In the genomic region with DNA sequence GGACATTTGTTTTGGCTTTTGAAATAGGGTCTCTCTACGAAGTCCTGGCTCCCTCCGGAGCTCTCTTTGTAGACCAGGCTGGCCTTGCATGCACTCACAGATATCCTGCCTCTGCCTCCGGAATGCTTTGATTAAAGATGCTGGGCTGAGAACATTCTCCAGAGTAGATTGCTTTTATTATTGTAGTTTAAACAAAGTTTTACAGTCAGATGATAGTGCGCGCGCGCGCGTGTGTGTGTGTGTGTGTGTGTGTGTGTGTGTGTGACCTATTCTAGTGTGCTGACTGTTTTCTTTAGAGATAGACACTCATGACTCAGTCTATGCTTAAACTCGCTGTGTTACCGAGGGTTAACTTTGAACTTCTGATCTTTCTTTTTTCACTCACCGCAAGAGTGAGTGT, we compare ENCODE assay signal across 8 mouse cellular contexts. TPM values are rescaled to one million over a fixed set of nuclear protein-coding genes. Genes with fewer than 3 reads are reported as not detected.
A peak's percentile ranks its signal among the peaks of the same experiment; 100 is the strongest.
DNase-seq lines count a peak whose midpoint lies in the region; ATAC-seq and TF ChIP-seq lines count a peak whose summit lies in the region.

No protein-coding gene starts in this region.

- TF ChIP-seq CTCF in testis, adult 2 months (IDR thresholded peaks at IDR 0.05; ENCODE audit: control insufficient read depth, insufficient read depth, insufficient replicate concordance, low read depth, low read length): no peak
- no peak for TF ChIP-seq CTCF in lung, postnatal 0 days (IDR thresholded peaks at IDR 0.05)

- peak overlapping the region; percentile 32 for H3K4me3 ChIP-seq in testis, adult 2 months (ENCODE audit: control insufficient read depth, low read depth, low read length)
- H3K4me3 ChIP-seq in heart, embryonic 16.5 days (ENCODE audit: low read length): peak overlapping the region; percentile 86
- H3K4me3 ChIP-seq in lung, postnatal 0 days (ENCODE audit: low read depth, low read length): peak overlapping the region; percentile 56; the same call in 1 of the 2 replicates

- no peak for ATAC-seq in heart, embryonic 16.5 days (replicated peaks; ENCODE audit: extremely low read depth, insufficient read depth, low FRiP score)
- 0 out of 2 replicates have a peak, but pooled peaks have one; percentile 10 for ATAC-seq in lung, postnatal 0 days

- WGBS in heart, embryonic 16.5 days: 65% methylated on average over 12 of the region's 12 CpGs
- 70% methylated on average over 12 of the region's 12 CpGs for WGBS in lung, postnatal 0 days

- no peaks in the 10 kb centered on the region for H3K36me3 ChIP-seq in testis, adult 2 months (ENCODE audit: control insufficient read depth, insufficient read depth, low read length)
- no peaks in the 10 kb centered on the region for H3K36me3 ChIP-seq in heart, embryonic 16.5 days (ENCODE audit: control insufficient read depth, insufficient read depth)
- no peaks in the 10 kb centered on the region for H3K36me3 ChIP-seq in lung, postnatal 0 days (ENCODE audit: insufficient read depth, low read length)
- H3K36me3 ChIP-seq in splenic B cell, adult 2 months (ENCODE audit: control insufficient read depth, insufficient read depth, low read length, poor library complexity, severe bottlenecking): no peaks in the 10 kb centered on the region

- no peak; the same call in 1 of the 2 replicates for TF ChIP-seq EP300 in lung, postnatal 0 days (IDR thresholded peaks at IDR 0.05)

- H3K9ac ChIP-seq in heart, embryonic 16.5 days (ENCODE audit: low read length): peak overlapping the region; percentile 46
- H3K9ac ChIP-seq in lung, postnatal 0 days (replicated peaks; ENCODE audit: low read depth): no peak overlapping the region

- H3K4me1 ChIP-seq in testis, adult 2 months (ENCODE audit: control insufficient read depth, insufficient read depth, low read length): no peaks in the 10 kb centered on the region; the same call in none of the 2 replicates
- H3K4me1 ChIP-seq in heart, embryonic 16.5 days (ENCODE audit: control insufficient read depth, insufficient read depth, low read length): no peaks in the 10 kb centered on the region
- peaks cover 4% of the 10 kb centered on the region; the same call in 1 of the 2 replicates for H3K4me1 ChIP-seq in lung, postnatal 0 days (ENCODE audit: insufficient read depth, low read depth, low read length)

- peaks cover 5% of the 10 kb centered on the region; the same call in 1 of the 2 replicates for H3K9me3 ChIP-seq in heart, embryonic 16.5 days (replicated peaks; ENCODE audit: control insufficient read depth, low read length)
- H3K9me3 ChIP-seq in lung, postnatal 0 days (ENCODE audit: low read length): no peaks in the 10 kb centered on the region

- H3K27ac ChIP-seq in testis, adult 2 months (ENCODE audit: control insufficient read depth, insufficient read depth, low read depth, low read length): no peak overlapping the region
- H3K27ac ChIP-seq in heart, embryonic 16.5 days (ENCODE audit: low read length): no peak overlapping the region
- H3K27ac ChIP-seq in lung, postnatal 0 days (ENCODE audit: low read length): peak overlapping the region; percentile 0; the same call in 1 of the 2 replicates

- DNase-seq in testis, postnatal 14 days (ENCODE audit: low spot score): no peak
- DNase-seq in cerebellum, postnatal 36 days: peak; percentile 14 to 26
- DNase-seq in kidney, postnatal 4 days: peak; percentile 17 to 21
- DNase-seq in lung, postnatal 0 days (ENCODE audit: low spot score): peak; percentile 6
- peak; percentile 12 for DNase-seq in splenic B cell, adult 2 months (ENCODE audit: low read depth, low spot score)
- no peak for DNase-seq in retina, postnatal 1 day

- no peaks in the 10 kb centered on the region for H3K27me3 ChIP-seq in testis, adult 2 months (ENCODE audit: control insufficient read depth, insufficient read depth, low read length)
- no peaks in the 10 kb centered on the region for H3K27me3 ChIP-seq in heart, embryonic 16.5 days (ENCODE audit: control insufficient read depth, insufficient read depth, low read length)
- no peaks in the 10 kb centered on the region for H3K27me3 ChIP-seq in lung, postnatal 0 days (replicated peaks; ENCODE audit: insufficient read depth, low read length)
- no peaks in the 10 kb centered on the region for H3K27me3 ChIP-seq in splenic B cell, adult 2 months (ENCODE audit: control insufficient read depth, insufficient read depth, low read length, poor library complexity, severe bottlenecking)

- TF ChIP-seq POLR2A in testis, adult 2 months (IDR thresholded peaks at IDR 0.05; ENCODE audit: control insufficient read depth, low read depth, low read length): no peak

- peak overlapping the region; percentile 74 for H3K4me2 ChIP-seq in heart, embryonic 16.5 days (ENCODE audit: low read depth, low read length)
- peak overlapping the region; percentile 66 for H3K4me2 ChIP-seq in lung, postnatal 0 days (replicated peaks; ENCODE audit: low read depth, low read length)

RNA-seq across cellular contexts. Expression of gene Zfp619, which starts 0.8 kb away (rescaled TPM):
- polyA plus RNA-seq in testis, adult 2 months (2012; rRNA removed): 0.13 and 0.16 TPM in 2 replicates
- 1.2 and 1.5 TPM in 2 replicates for polyA plus RNA-seq in heart, embryonic 16.5 days (2015; fragmentation: Nextera tagmentation; extraction: Ambion mirVana)
- 0.81 and 0.91 TPM in 2 replicates for polyA plus RNA-seq in lung, postnatal 0 days (2015; fragmentation: Nextera tagmentation; extraction: Ambion mirVana)

Comparison
In these comparisons a context has a peak if more than half of its experiments do, and no peak if none do; other contexts are left out.
1. H3K4me3 ChIP-seq: peak in every context shown above with its lines; median percentile 86 in heart, embryonic 16.5 days; 56 in lung, postnatal 0 days; 32 in testis, adult 2 months.
2. DNase-seq: peak in cerebellum, postnatal 36 days (2 of 2), kidney, postnatal 4 days (2 of 2), lung, postnatal 0 days (single experiment) and splenic B cell, adult 2 months (single experiment); none in testis, postnatal 14 days (single experiment) and retina, postnatal 1 day (single experiment).